Mouse (Mus musculus): Measurements from ENCODE around the gene Naa20.

DNA sequence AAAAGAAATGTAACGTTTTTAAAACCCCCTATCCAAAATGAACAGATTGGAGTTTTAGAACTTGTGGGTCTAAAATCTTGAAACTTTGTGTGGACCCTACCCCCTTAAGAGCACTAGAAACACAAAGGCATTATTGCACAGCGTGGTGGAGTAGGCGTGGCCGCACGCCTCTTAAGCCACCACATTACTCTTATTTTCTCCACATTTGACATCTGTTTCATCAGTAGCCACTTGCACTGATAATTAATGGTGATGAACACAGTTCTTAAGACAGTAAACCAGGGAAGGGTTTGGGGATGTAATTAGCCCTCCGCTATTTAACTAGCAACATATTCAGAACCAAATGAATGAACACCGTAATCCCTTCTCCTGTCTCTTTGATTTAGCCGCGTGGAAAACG is 53.9 kb downstream of the Naa20 start:
- no peak for TF ChIP-seq POLR2A (IDR thresholded peaks at IDR 0.05; ENCODE audit: borderline replicate concordance, low read depth, low read length)
- TF ChIP-seq CTCF (IDR thresholded peaks at IDR 0.05; ENCODE audit: low read depth, low read length), result no peak
